Mouse (Mus musculus) frontal cortex, postnatal 25 days (tissue): ENCODE measurements around the gene Srsf10.

Source experiments
- DNase-seq, 2 experiments: peaks; one replicate each; pipeline ENCODE4 v3.0.0; 2022; ENCODE audit warnings: low spot score in 2 of 2

Srsf10 gene

GRCm38 (mm10) chr4:135855536-135856222, at the start of gene Srsf10:
Srsf10 (plus strand) TSS chr4:135855747.
- peak; percentile 82 to 85 for DNase-seq

- no peak for DNase-seq
These were observed 40.7 kb upstream of the Srsf10 start for GRCm38 (mm10) chr4:135814896-135815295.

- DNase-seq, result peak in 1 of 2 experiments; percentile 30
These were observed 38.5 kb upstream of the Srsf10 start for GRCm38 (mm10) chr4:135816905-135817622.

- no peak for DNase-seq
These were observed 37.2 kb upstream of the Srsf10 start for GRCm38 (mm10) chr4:135818366-135818765.

GRCm38 (mm10) chr4:135819826-135820526, 35.6 kb upstream of the Srsf10 start:
- DNase-seq, result no peak

- no peak for DNase-seq
These were observed 33.8 kb upstream of the Srsf10 start for GRCm38 (mm10) chr4:135821772-135822171.

- no peak for DNase-seq
These were observed 32.2 kb upstream of the Srsf10 start for GRCm38 (mm10) chr4:135823298-135823697.

GRCm38 (mm10) chr4:135824254-135824653, 31.3 kb upstream of the Srsf10 start:
- DNase-seq, result no peak

- peak; percentile 66 for DNase-seq
These were observed 27.1 kb upstream of the Srsf10 start for GRCm38 (mm10) chr4:135828491-135828890.

- no peak for DNase-seq
These were observed 23.5 kb upstream of the Srsf10 start for GRCm38 (mm10) chr4:135832070-135832469.

GRCm38 (mm10) chr4:135833301-135834123, 22.0 kb upstream of the Srsf10 start:
- no peak for DNase-seq

- DNase-seq, result no peak
These were observed 21.3 kb upstream of the Srsf10 start for GRCm38 (mm10) chr4:135834124-135834717.

- no peak for DNase-seq
These were observed 16.6 kb upstream of the Srsf10 start for GRCm38 (mm10) chr4:135838925-135839292.

- DNase-seq, result no peak
These were observed 16.1 kb upstream of the Srsf10 start for GRCm38 (mm10) chr4:135839293-135840011.

GRCm38 (mm10) chr4:135844400-135844799, 11.1 kb upstream of the Srsf10 start:
- DNase-seq, result no peak

- no peak for DNase-seq
These were observed 8.0 kb upstream of the Srsf10 start for GRCm38 (mm10) chr4:135847581-135847980.

- DNase-seq, result no peak
These were observed 5.0 kb upstream of the Srsf10 start for GRCm38 (mm10) chr4:135850411-135851095.

- no peak for DNase-seq
These were observed 3.6 kb upstream of the Srsf10 start for GRCm38 (mm10) chr4:135851942-135852341.

- DNase-seq, result no peak
These were observed 1.5 kb upstream of the Srsf10 start for GRCm38 (mm10) chr4:135853987-135854546.

- DNase-seq, result no peak
These were observed 917 bp upstream of the Srsf10 start for GRCm38 (mm10) chr4:135854630-135855029.
